Mouse (Mus musculus) kidney, adult 2 months (tissue): ENCODE data around the gene Ccdc54.

ENCODE experiments used
- CTCF ChIP-seq: fragments of 200-500 bp; conservative IDR thresholded peaks from 2 replicates; pipeline ENCODE4 v1.5.1; 2011; ENCODE audit warnings: low read depth, mild to moderate bottlenecking, control low read depth, low read length, moderate library complexity, mixed read lengths; ENCODE audit not compliant: insufficient read depth, insufficient read length
- POLR2A ChIP-seq: fragments of 200-500 bp; IDR thresholded peaks from one replicate; pipeline ENCODE4 v1.6.1; 2011; ENCODE audit warnings: low read depth, low read length, control low read depth

DNA sequence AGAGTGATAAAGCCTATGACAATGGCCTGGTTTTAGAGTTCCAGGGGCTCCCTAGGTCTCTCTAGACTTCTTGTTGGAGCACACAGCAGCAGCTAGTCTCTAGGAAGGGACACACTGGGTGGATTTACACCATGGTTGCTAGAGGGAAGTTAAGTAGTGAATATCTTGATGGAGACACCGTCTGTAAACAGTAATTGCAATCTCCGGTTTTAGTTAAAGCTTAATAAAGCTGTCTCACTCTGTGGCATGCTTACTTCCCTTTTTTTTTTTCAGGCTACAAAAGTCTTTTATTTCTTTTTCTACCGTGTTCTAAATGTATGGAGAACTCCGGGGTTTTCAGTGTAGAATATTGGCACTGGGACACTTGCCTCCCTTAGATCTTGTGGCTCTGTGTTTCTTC is 22.0 kb upstream of the Ccdc54 start:
- TF ChIP-seq CTCF (no peak), POLR2A (no peak)
